Mouse (Mus musculus): Measurements from ENCODE around the gene Rab31.

Gene Rab31

DNA sequence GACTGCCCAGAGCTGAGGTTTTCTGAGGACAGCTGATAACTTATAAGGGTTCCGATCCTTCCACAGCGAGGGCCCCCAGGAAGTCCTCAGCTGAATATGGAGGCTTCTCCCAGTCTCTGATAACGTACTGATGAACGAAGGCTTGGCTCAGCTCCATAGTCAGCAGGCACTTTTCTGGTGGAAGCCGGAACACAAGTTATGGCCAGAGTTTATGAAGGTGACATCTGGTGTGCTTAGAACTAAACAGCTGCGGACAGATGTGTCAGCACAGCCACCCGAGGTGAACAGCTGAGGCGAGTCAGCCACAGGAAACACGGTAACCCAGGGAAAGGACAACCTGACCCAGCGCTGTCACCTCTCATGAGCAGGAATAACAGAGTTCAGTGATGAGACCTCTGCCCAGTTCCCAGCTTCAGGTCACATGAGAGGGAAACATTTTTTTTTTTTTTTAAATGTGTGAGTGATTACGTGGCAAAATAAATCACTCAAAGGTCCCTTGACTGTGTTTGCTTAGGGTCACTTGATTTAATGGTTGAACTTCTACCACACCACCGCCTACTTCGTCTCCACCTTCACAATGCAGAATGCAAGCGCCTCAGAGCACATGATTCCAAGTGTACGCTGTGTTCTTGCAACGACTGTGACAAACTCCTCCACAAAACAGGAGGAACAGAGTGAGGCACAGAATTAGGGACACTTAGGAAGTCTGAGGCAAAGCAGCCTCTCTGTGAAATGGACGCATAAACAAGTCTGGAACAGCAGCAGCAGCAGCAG lies 106.0 kb downstream of the Rab31 start:
- DNase-seq (ENCODE audit: low spot score in 2 of 2): no peak

DNA sequence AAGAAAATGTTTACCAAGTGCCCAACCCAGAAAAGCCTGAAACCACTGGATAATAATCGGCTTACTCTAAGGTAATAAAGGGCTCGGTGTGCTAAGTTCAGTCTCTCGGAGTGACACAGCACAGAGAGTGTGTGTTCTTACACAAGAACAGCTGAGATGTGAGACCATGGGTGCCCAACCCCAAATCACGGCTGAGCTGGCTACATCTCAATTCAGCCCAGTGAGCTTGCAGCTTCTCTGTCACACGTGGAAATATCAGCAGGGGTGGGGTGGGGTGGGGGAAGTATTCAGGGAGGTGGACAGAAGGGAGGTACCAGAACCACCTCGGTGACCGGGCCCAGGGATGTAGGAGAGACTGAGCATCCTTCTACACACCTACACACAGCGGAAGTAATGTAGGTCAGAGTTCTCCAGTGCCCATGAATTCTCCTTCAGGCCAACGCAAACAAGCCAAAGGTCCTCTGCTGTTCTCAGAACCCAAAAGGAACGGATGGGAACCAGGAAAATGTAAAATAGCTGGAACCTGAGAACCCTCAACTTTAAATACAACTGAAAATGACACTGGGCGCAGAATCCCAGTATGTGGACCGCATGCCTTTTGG lies 106.7 kb downstream of the Rab31 start:
- no peak for DNase-seq (ENCODE audit: low spot score in 2 of 2)

DNA sequence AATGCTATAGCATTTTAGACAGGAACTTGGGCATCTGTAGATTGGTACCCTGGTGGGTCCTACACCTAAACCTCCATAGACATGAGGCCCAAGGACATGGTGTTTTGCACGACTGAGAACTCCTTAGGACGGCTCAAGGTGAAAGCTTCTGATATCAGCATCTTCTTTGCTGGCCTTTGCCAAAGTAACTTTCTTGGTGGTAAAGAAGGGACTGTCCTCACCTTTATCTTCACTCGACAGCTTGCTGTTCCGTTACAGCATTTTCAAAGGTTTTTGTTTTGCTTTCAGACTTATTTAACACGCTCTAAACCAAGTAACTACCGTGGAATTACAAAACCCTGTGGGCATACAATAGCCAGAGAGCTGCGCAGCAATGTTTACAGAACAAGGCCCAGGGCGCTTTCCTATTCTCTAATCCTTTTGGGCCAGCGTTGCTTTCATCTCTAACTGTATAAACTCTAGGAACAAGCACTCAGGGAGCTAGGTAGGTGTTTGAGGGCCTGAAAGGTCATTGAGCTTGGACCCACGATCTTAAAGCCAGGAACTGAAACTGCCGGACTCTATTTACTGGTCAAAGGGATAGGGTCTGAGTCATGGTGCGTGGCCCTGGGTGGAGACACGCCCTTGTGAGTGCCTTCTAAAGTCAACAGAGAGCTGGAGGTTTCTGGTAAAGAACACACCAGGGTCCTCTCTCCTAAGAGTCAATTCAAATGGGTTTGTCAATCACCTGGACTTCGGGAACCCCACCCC lies 109.0 kb downstream of the Rab31 start:
- no peak for DNase-seq (ENCODE audit: low spot score in 2 of 2)

DNA sequence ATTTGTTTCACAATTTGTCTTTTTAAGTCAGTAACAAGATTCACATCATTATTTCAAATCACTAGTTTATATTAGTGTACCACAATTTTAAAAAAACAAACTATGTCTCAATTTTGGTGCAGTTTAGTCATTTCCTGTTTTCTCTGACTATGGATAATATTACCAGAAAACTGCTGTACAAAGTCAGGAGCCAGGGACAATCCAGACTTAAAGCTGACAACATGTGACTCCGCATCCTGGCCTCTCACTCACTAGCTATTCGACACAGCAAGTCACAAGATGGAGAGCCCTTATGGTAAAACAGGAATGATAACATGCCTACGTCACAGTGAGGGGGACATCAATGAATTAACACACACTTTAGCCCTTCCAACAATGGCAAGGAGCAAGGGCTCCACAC lies 109.9 kb downstream of the Rab31 start:
- DNase-seq (ENCODE audit: low spot score in 2 of 2): no peak

DNA sequence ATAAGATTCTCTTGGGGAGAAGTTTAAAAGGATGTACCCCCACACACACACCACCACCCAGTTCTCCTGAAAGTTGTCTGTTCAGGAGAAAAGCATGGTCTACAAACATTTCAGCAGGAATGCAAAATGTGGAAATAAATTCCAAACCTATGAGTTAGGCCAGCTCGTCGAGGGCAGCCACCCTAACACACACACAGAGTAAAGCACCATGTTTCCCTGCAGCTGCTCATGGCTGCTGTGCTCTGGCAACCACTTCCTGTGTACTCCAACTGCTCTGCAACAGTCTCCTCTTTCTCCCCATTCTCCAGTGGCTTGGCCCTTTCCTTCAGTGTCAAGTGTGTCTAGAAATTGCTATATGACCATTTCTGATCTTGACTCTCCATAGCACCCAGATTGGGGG lies 114.1 kb downstream of the Rab31 start:
- no peak for DNase-seq (ENCODE audit: low spot score in 2 of 2)

DNA sequence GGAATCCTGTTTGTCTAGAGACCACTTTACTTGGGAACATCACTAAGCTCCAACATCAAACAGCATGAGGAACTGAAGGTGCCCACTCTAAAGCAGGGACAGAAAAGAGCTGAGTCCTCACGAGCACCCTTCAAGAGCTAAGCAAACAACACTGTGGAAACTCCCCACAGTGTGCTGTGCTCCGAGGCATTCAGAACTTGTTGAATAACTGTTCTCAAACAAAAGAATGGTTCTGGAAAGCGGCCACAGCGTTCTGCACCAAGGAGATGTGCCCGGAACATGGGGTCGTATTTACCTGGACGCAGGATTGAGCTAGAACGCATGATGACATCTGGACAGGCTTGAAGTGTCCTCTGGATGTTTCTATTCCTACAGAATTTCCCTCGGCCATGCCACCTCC lies 114.6 kb downstream of the Rab31 start:
- no peak for DNase-seq (ENCODE audit: low spot score in 2 of 2)

DNA sequence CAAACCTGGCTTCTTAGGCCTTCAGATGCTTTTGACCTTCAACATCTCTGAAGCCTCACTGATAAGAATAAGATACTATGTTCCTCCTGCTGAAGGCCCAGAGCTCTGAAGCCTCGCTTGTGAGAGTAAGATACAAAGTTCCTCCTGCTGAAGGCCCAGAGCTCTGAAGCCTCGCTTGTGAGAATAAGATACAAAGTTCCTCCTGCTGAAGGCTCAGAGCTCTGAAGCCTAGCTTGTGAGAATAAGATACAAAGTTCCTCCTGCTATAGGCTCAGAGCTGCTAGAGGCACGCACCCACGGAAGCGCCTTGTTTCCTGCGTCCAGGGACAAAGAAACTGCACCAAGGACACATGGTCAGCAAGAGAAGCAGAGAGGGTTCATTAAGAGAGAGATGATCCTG lies 115.8 kb downstream of the Rab31 start:
- no peak for DNase-seq (ENCODE audit: low spot score in 2 of 2)

DNA sequence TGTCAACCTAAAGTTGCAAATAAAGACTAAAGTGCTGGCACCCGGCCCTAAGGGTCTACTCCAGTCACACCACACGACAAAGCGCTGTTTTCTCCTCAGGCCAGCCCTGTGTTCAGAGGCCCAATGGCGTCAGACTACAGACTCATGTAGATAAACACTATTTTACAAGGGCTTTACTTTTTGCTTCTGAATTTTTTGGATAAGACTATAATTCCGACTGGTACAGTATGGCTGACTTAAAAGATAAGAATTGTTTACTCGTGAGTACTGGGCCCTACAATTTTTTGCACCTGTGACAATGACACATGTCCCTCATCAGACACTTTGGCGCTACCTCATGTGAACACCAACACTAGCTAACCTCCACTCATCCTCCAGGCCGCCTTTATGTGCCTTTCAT lies 116.5 kb downstream of the Rab31 start:
- no peak for DNase-seq (ENCODE audit: low spot score in 2 of 2)

DNA sequence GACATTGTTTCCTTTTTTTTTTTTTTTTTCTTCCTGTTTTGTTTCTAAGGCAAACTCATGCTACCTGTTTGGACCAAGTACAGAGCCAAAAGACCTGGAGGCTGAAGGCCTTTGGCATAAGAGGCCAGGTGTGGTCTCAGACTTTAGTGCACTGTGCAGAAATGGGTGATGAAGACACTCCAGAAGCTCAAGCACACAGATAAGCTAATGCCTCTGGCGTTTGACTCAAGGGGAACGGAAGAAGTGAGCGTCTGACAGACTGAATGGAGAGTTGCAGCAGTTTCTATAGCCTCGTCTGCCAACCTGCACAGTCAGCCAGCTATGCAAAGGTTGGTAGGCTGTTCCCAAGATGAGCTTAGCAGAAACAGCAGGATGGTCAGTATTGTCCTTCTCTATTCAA lies 116.9 kb downstream of the Rab31 start:
- DNase-seq (ENCODE audit: low spot score in 2 of 2): no peak

DNA sequence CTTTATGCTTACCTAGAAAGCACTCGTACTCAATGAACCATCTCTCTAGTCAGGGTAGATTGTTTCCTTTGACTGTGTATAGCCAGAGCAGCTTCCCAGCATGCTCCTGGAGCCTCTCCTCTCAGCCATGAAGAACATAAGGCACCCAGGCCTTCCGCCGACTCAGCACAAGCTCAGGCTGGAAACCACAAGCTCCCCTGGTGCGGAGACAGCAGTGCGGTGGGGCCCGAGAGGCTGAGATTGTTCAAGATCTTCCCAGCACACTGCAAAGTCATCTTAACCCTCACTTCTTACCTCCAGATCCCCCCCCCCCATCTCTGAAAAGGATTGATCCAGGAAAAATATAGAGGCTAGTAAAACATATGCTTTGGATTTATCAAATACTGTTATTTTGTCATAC lies 122.0 kb downstream of the Rab31 start:
- no peak for DNase-seq (ENCODE audit: low spot score in 2 of 2)

DNA sequence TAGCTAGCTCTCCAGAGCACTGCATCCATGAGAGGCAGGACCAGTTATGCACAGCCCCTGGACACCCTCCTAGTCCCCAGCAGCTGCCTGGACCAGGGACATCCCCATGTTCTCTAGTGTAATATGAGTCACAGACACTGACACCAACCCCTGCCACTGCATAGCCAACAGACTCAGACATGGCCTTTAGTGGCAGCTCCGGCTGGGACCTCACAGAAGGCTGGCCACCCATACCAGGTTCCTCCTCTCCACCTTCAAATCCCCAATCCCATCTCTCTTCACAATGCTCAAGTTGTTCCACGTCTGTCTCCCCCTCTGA lies 123.4 kb downstream of the Rab31 start:
- DNase-seq (ENCODE audit: low spot score in 2 of 2): no peak

DNA sequence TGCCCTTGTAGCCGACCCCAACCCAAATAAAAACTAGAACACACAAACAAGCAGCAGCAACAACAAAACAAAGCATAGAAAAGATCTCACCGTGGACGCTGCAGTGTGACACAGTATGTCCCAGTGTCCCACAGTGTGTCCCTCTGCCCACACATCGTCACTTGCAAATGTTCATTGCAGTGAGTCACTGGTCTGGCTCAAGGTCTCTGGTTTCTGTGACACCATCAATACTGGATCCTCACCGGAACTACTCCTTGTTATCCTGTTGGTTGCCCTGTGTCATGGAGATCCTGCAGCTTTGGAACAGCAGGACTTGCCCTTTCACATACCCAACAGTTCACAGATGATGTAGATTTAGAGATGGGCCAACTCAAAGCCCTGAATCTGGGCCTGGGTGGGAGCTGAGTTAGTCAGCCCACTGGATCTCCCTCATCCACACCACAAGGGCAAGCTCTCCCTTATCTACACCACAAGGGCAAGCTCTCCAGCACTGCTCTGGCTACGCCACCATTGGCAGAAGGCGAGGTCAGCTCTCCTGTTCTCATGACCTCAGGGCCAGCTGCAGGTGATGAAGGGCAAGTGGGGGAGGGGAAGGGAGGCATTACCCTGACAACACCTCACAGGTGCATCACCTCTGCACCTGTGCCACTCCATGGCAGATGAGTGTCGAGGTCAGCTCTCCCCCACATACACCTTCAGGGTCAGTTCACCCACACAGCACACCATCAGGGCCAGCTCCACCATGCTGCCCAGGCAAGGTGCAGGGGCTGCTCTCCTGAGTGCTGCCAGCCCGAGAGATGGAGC lies 124.0 kb downstream of the Rab31 start:
- DNase-seq (ENCODE audit: low spot score in 2 of 2): no peak

DNA sequence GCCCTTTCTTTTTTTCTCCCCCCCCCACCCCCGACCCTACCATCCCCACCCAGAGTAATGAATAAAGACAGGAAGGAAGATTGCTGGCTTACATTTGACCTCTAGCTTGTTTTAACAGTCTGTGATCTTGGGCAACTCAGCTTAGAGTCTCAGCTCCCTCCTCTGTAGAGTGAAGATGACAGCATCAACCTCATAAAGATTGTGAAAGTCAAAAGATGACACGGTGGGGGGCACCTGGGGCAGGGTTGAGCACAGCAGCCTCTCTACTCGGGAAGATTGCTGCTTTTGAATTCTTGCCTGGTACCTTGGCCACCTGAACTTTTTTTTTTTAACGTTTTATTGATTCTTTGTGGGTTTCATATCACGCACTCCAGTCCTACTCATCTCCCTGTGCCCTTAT lies 124.6 kb downstream of the Rab31 start:
- no peak for DNase-seq (ENCODE audit: low spot score in 2 of 2)

DNA sequence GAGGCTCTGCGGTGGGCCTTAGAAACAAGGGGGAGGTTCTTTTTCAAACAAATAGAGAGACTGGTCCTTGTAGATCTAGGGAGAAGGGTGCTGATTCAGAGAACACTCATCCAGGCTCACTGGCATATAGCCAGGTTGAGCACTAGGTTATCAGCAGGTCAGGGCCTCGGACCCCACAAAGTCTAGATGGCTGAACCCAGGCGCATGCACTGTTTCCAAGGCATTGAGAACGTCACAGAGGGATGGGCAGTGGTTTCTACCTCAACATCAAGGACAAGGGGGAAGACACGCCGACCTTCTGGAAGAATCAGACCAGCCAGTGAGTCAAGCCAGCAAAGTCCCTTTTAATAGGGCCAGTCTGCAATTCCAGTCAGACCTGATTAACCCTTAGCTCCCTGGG lies 125.3 kb downstream of the Rab31 start:
- DNase-seq (ENCODE audit: low spot score in 2 of 2): no peak

DNA sequence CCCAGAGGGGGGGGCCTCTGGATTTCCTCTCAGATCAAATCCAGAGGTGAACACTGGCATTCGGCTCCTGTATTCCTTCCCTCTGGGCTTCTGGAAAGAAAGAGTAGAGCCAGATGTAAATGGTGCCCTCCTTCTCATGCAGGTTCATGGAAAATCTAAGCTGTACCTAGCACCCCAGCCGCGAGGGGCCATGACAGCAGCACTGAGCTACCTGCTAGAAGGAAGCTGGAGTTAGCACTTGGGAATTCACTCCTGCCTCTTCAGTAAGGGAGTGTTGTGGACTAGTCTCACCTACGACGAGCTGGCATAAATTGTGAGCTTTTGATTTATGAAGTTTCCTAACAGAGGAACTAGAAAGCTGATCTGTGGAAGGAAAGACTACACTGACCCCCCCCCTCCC lies 129.0 kb downstream of the Rab31 start:
- no peak for DNase-seq (ENCODE audit: low spot score in 2 of 2)

DNA sequence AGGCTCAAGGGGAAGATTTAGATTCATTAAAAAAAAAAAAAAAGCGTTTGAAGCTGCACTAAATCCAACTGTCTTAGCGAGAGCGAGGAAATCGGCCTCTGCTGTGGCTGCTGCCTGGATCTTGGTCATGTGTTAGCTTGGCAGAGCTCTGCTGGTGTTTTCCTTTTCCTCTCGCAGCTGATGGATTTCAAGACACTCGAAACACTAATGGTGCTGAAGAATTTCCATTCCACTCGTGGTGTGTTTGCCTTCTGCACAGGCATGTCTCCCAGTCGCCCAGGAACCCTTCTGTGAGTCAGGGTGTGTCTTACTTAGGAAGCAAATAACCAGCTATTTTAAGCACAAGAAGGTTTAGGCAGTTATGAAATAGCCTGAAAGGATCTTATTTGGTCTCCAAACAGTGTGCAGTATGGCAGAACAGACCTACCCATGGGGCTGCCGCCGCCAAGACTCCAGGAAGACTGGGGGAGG lies 129.5 kb downstream of the Rab31 start:
- peak; percentile 46 to 51 for DNase-seq (ENCODE audit: low spot score in 2 of 2)

DNA sequence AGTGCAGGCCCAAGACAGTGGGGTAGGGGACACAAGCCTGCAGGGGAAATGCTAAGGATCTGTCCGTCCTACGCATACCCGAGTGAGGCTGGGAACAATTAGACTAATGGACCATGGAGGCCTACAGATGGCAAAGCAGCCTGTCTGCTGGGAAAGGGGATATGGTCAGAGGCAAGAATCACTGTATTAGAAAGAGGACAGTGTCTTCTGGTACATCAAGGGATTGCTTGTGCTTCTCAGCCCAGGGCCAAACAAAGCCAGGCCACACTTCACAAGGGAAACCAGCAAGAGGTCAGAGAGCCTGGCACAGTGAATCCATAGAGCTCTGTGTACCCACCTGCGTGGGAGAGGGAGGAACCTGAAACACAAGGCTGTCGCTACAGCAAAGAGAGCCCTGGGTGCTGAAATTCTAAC lies 130.0 kb downstream of the Rab31 start:
- DNase-seq (ENCODE audit: low spot score in 2 of 2): no peak

DNA sequence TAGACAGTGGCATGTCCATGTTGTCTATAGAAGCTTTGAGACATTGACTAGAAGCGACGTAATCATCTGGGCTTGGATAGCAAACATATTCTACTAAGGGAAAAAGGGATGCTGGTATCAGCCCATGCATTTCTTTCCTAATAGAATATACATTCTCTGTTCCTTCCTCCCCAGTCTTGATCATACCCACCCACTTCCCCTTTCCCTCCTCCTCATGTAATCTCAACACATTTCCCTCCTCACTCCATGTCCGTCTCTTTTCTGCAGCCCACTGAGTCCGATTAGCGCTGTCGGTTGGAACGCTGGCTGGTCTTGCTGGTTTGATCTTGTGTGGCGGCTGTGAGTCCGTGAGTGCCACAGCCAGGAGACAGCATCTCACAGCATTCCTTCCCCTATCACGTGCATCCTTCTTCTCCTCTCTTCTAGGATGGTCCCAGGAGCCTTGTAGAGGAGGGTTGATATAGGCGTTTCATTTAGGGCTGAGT lies 130.8 kb downstream of the Rab31 start, which contains the start of gene Txndc2:
Txndc2 (minus strand) TSS at position 435 of the 485 bp plus-strand sequence.
- no peak for DNase-seq (ENCODE audit: low spot score in 2 of 2)

DNA sequence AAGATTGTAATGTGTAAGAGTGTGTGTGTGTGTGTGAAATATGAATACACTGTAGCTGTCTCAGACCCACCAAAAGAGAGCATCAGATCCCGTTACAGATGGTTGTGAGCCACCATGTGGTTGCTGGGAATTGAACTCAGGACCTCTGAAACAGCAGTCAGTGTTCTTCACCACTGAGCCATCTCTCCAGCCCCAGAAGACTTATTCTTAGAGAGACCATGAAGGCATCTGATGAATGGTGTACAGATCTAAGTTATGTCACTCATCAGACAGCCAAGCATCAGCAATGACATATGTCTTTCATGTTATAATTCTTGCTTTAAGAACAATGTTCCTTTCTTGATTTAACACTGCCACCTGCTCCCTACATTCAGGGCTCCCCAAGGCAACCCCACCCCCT lies 133.4 kb downstream of the Rab31 start:
- DNase-seq (ENCODE audit: low spot score in 2 of 2): no peak

DNA sequence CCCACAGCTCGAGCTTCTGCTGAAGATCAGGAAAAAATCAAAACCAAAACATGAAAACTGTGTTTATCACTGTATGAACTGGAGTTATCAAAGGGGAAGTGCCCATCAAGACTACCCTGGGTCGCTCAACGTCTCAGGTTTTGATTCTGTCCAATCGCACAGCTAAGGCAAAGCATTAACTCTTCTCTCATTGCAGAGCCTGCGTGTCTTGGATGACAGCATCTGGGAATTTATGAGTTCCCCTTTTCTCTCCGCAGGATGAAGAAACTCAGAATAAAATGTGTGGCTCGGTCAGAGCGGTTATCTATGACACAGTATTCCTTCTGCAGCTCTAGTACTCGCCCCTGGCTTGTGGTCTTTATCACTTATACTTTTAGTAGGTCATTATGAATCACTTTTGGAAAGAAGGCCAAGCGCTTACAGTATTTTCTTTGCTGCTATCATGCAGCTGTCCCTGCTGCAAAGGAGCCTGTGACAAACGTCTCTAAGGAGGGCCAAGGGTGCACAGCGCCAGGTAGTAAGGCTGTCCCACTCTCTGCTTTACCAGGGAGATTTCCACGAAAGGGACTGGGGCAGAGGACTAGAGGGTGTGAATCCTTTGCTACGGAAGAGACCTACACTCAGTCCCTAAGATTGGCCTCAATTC lies 136.7 kb downstream of the Rab31 start:
- no peak for DNase-seq (ENCODE audit: low spot score in 2 of 2)

DNA sequence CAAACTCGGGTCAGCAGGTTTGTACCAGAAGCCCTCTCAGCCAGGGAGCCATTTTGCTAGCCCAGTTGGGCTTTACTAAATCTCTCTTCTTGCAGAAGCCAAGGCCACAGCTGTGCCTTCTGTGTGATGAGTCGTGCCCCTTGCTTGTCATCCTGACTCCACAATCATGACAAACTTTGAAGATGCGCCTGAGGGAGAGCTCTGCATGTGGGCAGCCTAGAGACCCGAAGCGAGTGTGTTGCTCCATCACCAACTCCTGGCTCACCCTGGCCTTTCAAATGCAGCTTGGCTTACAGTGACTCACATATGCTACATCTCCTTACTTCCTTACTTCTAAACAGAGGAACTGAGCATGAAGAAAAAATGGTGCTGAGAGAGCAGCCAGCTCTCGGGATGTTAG lies 142.6 kb downstream of the Rab31 start:
- no peak for DNase-seq (ENCODE audit: low spot score in 2 of 2)
